In genomic region chr8:11234879-11235210, GRCm38 (mm10) we compare ENCODE assay signal across 25 mouse cellular contexts.
DNase-seq lines count a peak whose midpoint lies in the region; ATAC-seq and TF ChIP-seq lines count a peak whose summit lies in the region.
"Had no signal": no experiment of that assay in that cellular context is flagged by ENCODE, and none has a peak within 500 bp of the region (broad histone marks: within the 10 kb centered on the region; RNA-seq: fewer than 3 reads in every experiment).

No protein-coding gene starts in this region.

- H3K4me3 ChIP-seq in lung, embryonic 16.5 days (ENCODE audit: low read length), result no peak overlapping the region
- H3K4me3 ChIP-seq in kidney, adult 2 months (ENCODE audit: insufficient read depth, low read depth, low read length), result no peak overlapping the region
- no peak overlapping the region for H3K4me3 ChIP-seq in kidney, embryonic 16.5 days (ENCODE audit: low read length)
- no peak overlapping the region for H3K4me3 ChIP-seq in forebrain, embryonic 15.5 days
- H3K4me3 ChIP-seq: gastrocnemius, adult 2 months; heart, adult 2 months; layer of hippocampus, adult 2 months; limb, embryonic 10.5 days; limb, embryonic 15.5 days; liver, embryonic 13.5 days; midbrain, embryonic 13.5 days; stomach, embryonic 15.5 days had no signal

- peaks cover 50% of the 10 kb centered on the region for H3K36me3 ChIP-seq in lung, embryonic 16.5 days (ENCODE audit: control insufficient read depth, insufficient read depth, low read length)
- no peaks in the 10 kb centered on the region; the same call in none of the 2 replicates for H3K36me3 ChIP-seq in kidney, adult 2 months (ENCODE audit: control insufficient read depth, insufficient read depth, low read length)
- H3K36me3 ChIP-seq in kidney, embryonic 16.5 days (ENCODE audit: insufficient read depth, low read length), result peaks cover 71% of the 10 kb centered on the region
- H3K36me3 ChIP-seq in forebrain, embryonic 15.5 days, result no peaks in the 10 kb centered on the region
- H3K36me3 ChIP-seq: G1E; midbrain, embryonic 13.5 days had no signal

- H3K4me1 ChIP-seq in lung, embryonic 16.5 days (replicated peaks; ENCODE audit: control insufficient read depth, insufficient read depth, low read length), result no peaks in the 10 kb centered on the region
- peaks cover 32% of the 10 kb centered on the region for H3K4me1 ChIP-seq in kidney, adult 2 months (ENCODE audit: control insufficient read depth, insufficient read depth, low read length)
- peaks cover 34% of the 10 kb centered on the region for H3K4me1 ChIP-seq in kidney, embryonic 16.5 days (ENCODE audit: insufficient read depth, low read length)
- no peaks in the 10 kb centered on the region for H3K4me1 ChIP-seq in forebrain, embryonic 15.5 days
- H3K4me1 ChIP-seq: limb, embryonic 15.5 days; midbrain, embryonic 13.5 days; stomach, embryonic 15.5 days had no signal

- H3K4me2 ChIP-seq in lung, embryonic 16.5 days (ENCODE audit: low read depth, low read length), result no peak overlapping the region
- H3K4me2 ChIP-seq in kidney, embryonic 16.5 days (replicated peaks; ENCODE audit: low read depth, low read length), result no peak overlapping the region
- H3K4me2 ChIP-seq in forebrain, embryonic 15.5 days (replicated peaks), result no peak overlapping the region
- H3K4me2 ChIP-seq: limb, embryonic 15.5 days; liver, embryonic 13.5 days; midbrain, embryonic 13.5 days; stomach, embryonic 15.5 days had no signal

- no peak for DNase-seq in lung, postnatal 25 days (ENCODE audit: low spot score)
- peak; percentile 84 for DNase-seq in kidney, adult 2 months
- peak; percentile 71 to 73 for DNase-seq in kidney, postnatal 36 days
- DNase-seq in urinary bladder, adult 2 months (ENCODE audit: low spot score), result no peak
- no peak for DNase-seq in left cerebral cortex, adult 9 months (ENCODE audit: low spot score in 2 of 2)
- DNase-seq: adrenal gland, postnatal 10 days; cerebellum, adult 11 months; cerebellum, adult 9-10 months; cerebellum, postnatal 36 days; gastrocnemius, adult 2 months; gastrocnemius, postnatal 36 days; heart, adult 2 months; liver, embryonic 13.5 days; right cerebral cortex, postnatal 25 days had no signal

- 90% methylated on average over 6 of the region's 6 CpGs for WGBS in lung, embryonic 16.5 days
- 22% methylated on average over 6 of the region's 6 CpGs for WGBS in kidney, adult 2 months
- 65% methylated on average over 6 of the region's 6 CpGs for WGBS in kidney, embryonic 16.5 days
- WGBS in forebrain, embryonic 15.5 days, result 79% methylated on average over 6 of the region's 6 CpGs

- no peaks in the 10 kb centered on the region for H3K9me3 ChIP-seq in lung, embryonic 16.5 days (ENCODE audit: control insufficient read depth, low read length)
- H3K9me3 ChIP-seq in kidney, embryonic 16.5 days (ENCODE audit: low read length), result no peaks in the 10 kb centered on the region
- H3K9me3 ChIP-seq in forebrain, embryonic 15.5 days, result no peaks in the 10 kb centered on the region
- H3K9me3 ChIP-seq: G1E; limb, embryonic 10.5 days; limb, embryonic 15.5 days; liver, embryonic 13.5 days; midbrain, embryonic 13.5 days; stomach, embryonic 15.5 days had no signal

- no peak for ATAC-seq in lung, embryonic 16.5 days (ENCODE audit: low read depth)
- ATAC-seq in kidney, embryonic 16.5 days (ENCODE audit: low FRiP score, low TSS enrichment), result peak; percentile 75
- no peak for ATAC-seq in forebrain, embryonic 15.5 days (replicated peaks)
- ATAC-seq: forebrain, embryonic 14.5 days; hindbrain, postnatal 0 days; midbrain, embryonic 13.5 days had no signal

- TF ChIP-seq POLR2A in kidney, adult 2 months (IDR thresholded peaks at IDR 0.05; ENCODE audit: low read depth, low read length), result no peak

- H3K9ac ChIP-seq in lung, embryonic 16.5 days (ENCODE audit: low read length), result no peak overlapping the region
- peak overlapping the region; percentile 33; the same call in 1 of the 2 replicates for H3K9ac ChIP-seq in kidney, embryonic 16.5 days (replicated peaks; ENCODE audit: low read length)
- H3K9ac ChIP-seq in forebrain, embryonic 15.5 days (replicated peaks), result no peak overlapping the region
- H3K9ac ChIP-seq: limb, embryonic 15.5 days; liver, embryonic 13.5 days; midbrain, embryonic 13.5 days; stomach, embryonic 15.5 days had no signal

- no peaks in the 10 kb centered on the region for H3K27me3 ChIP-seq in lung, embryonic 16.5 days (ENCODE audit: control insufficient read depth, insufficient read depth, low read depth, low read length)
- no peaks in the 10 kb centered on the region for H3K27me3 ChIP-seq in kidney, adult 2 months (replicated peaks; ENCODE audit: control insufficient read depth, insufficient read depth, low read length)
- H3K27me3 ChIP-seq in kidney, embryonic 16.5 days (ENCODE audit: insufficient read depth, low read length), result no peaks in the 10 kb centered on the region
- no peaks in the 10 kb centered on the region for H3K27me3 ChIP-seq in forebrain, embryonic 15.5 days
- H3K27me3 ChIP-seq: limb, embryonic 15.5 days; liver, embryonic 13.5 days; midbrain, embryonic 13.5 days; stomach, embryonic 15.5 days had no signal

- no peak for TF ChIP-seq CTCF in kidney, adult 2 months (conservative IDR thresholded peaks at IDR 0.05; ENCODE audit: insufficient read depth, insufficient read length, low read depth, low read length)

- peak overlapping the region; percentile 26; the same call in 1 of the 2 replicates for H3K27ac ChIP-seq in lung, embryonic 16.5 days (ENCODE audit: low read length)
- peak overlapping the region; percentile 70 for H3K27ac ChIP-seq in kidney, adult 2 months (ENCODE audit: insufficient read depth, low read depth, low read length)
- peak overlapping the region; percentile 90 for H3K27ac ChIP-seq in kidney, embryonic 16.5 days (ENCODE audit: low read length)
- H3K27ac ChIP-seq in forebrain, embryonic 15.5 days (replicated peaks), result no peak overlapping the region
- H3K27ac ChIP-seq: gastrocnemius, adult 2 months; heart, adult 2 months; hindbrain, postnatal 0 days; layer of hippocampus, adult 2 months; limb, embryonic 10.5 days; limb, embryonic 15.5 days; liver, embryonic 13.5 days; midbrain, embryonic 13.5 days; stomach, embryonic 15.5 days had no signal

Comparison
In these comparisons a context has a peak if more than half of its experiments do, and no peak if none do; other contexts are left out.
1. DNase-seq: peak in kidney, adult 2 months (single experiment) and kidney, postnatal 36 days (2 of 2); none in lung, postnatal 25 days (single experiment), urinary bladder, adult 2 months (single experiment) and left cerebral cortex, adult 9 months (0 of 2).